Mouse (Mus musculus): ENCODE data around the gene Tmem44. TPM values are rescaled to one million over a fixed set of nuclear protein-coding genes. Genes with fewer than 3 reads are reported as not detected.

Gene Tmem44
- total RNA-seq, 2 experiments from 2014 or later, result 69.9 to 74.0 TPM

DNA sequence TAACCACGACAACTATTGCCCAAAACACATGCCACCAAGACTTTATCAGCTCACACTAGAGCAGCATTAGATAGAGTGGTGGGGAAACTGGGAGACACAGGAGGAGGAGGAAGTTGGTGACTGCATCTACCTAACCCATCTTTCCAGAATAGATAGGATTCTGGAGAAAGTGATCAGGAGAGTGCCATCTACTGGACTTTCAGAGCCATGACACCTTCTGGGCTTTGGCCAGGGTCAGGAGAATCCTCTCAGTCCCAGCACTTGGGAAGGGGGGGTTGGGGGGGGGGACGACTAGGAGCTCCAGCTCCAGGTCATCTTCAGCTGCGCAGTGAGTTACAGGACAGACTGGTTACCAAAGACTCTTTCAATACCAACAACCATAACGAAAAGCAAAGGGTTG is 19.8 kb downstream of the Tmem44 start:
- peak; percentile 66 for TF ChIP-seq CTCF (IDR thresholded peaks at IDR 0.05)
- no peak for DNase-seq (ENCODE audit: extremely low spot score in 1 of 2, low spot score in 2 of 2)
- intact Hi-C loops (cut with DNase I), result no loop called here
- Histone ChIP-seq H3K4me3 (no peak overlapping the region), H3K27ac (no peak overlapping the region)

- TF ChIP-seq CTCF (IDR thresholded peaks at IDR 0.05), result no peak
- intact Hi-C loops (cut with DNase I), result no loop called here
- no peak overlapping the region for H3K4me3 ChIP-seq
- no peak overlapping the region for H3K27ac ChIP-seq
- DNase-seq (ENCODE audit: extremely low spot score in 1 of 2, low spot score in 2 of 2), result no peak
Observed at GRCm38 (mm10) chr16:30528386-30528785, 22.3 kb downstream of the Tmem44 start.

GRCm38 (mm10) chr16:30527889-30528288 is 22.8 kb downstream of the Tmem44 start:
- intact Hi-C loops (cut with DNase I), result no loop called here
- H3K27ac ChIP-seq, result no peak overlapping the region
- no peak for TF ChIP-seq CTCF (IDR thresholded peaks at IDR 0.05)
- no peak overlapping the region for H3K4me3 ChIP-seq
- no peak for DNase-seq (ENCODE audit: extremely low spot score in 1 of 2, low spot score in 2 of 2)

- H3K4me3 ChIP-seq, result no peak overlapping the region
- intact Hi-C loops (cut with DNase I), result no loop called here
- no peak for DNase-seq (ENCODE audit: extremely low spot score in 1 of 2, low spot score in 2 of 2)
- H3K27ac ChIP-seq, result no peak overlapping the region
- TF ChIP-seq CTCF (IDR thresholded peaks at IDR 0.05), result no peak
Observed at GRCm38 (mm10) chr16:30525756-30526155, 24.9 kb downstream of the Tmem44 start.

DNA sequence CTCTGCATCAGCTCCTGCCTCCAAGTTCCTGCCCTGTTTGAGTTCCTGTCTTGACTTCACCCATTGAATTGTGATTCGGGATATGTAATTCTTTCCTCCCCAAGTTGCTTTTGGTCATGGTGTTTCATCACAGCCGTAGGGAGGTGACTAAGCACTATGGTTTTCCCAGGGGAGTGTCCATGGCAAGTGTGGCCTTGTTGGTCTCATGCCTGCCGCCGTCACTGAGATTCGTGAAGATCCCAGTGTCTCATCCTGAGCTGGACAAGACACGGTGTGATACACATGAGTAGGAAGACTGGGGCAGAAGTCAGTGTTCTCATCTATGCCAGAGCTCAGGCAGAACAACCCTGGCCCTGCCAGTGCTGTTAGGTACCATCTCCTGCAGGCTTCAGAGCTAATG is 26.2 kb downstream of the Tmem44 start:
- no peak for TF ChIP-seq CTCF (IDR thresholded peaks at IDR 0.05)
- intact Hi-C loops (cut with DNase I), result no loop called here
- no peak overlapping the region for H3K4me3 ChIP-seq
- no peak for DNase-seq (ENCODE audit: extremely low spot score in 1 of 2, low spot score in 2 of 2)
- H3K27ac ChIP-seq, result no peak overlapping the region

DNA sequence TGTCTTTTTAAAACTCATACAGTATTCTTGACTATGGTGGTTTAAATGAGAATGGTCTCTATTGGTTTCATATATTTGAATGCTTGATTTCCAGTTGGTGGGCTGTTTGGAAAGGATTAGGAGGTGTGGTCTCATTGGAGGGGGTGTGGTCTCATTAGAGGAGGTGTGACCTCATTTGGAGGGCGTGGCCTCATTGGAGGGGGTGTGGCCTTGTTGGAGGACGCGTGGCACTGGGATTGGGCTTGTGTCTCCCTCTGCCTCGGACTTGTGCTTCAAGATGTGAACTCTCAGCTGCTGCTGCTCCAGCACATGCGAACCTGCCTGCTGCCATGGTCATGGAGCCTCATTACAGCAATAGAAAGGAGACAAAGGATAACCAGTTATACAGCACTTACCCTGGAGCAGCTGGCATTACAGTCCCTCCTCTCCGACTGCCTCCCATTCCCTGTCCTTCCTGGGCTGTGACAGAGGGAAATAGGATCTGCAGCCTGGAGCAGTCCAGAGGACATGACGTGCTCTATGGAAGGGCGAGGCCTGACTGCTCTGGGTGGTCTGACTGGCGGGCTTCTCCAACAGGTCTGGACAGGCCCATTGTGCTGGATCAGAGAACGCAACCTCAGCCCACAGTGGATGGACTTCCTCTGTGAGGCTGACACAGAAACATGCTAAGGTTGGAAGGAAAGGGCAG is 28.2 kb downstream of the Tmem44 start:
- no peak for DNase-seq (ENCODE audit: extremely low spot score in 1 of 2, low spot score in 2 of 2)
- Histone ChIP-seq H3K4me3 (no peak overlapping the region), H3K27ac (no peak overlapping the region)
- no peak for TF ChIP-seq CTCF (IDR thresholded peaks at IDR 0.05)
- intact Hi-C loops (cut with DNase I), result no loop called here

DNA sequence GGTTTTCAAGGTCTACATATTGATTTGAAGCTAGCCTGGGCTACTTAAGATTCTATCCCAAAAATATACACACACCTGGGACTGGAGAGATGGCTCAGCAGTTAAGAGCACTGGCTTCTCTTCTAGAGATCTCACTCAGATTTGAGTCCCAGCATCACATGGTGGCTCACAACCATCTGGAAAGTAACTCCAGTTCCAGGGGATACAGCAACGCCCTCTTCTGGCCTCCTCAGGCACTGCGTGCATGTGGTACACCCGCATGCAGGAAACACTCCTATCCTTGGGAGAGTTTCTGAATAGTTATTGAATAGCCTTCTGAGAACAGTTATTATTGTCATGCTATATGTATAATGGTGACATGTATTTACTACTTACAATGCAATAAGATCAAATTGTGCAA is 29.5 kb downstream of the Tmem44 start:
- peak; percentile 25 for TF ChIP-seq CTCF (IDR thresholded peaks at IDR 0.05)

GRCm38 (mm10) chr16:30520361-30520823 is 30.2 kb downstream of the Tmem44 start:
- peak; percentile 95 for TF ChIP-seq CTCF (IDR thresholded peaks at IDR 0.05)
- intact Hi-C loops (cut with DNase I), result no loop called here
- peak overlapping the region; percentile 50 for H3K27ac ChIP-seq
- peak; percentile 63 to 77 for DNase-seq (ENCODE audit: extremely low spot score in 1 of 2, low spot score in 2 of 2)
- peak overlapping the region; percentile 40 for H3K4me3 ChIP-seq

More for the DNA sequence above, 29.5 kb downstream of the Tmem44 start:
- intact Hi-C loops (cut with DNase I), result no loop called here
- Histone ChIP-seq H3K27ac (peak overlapping the region; percentile 45), H3K4me3 (no peak overlapping the region)
- no peak for DNase-seq (ENCODE audit: extremely low spot score in 1 of 2, low spot score in 2 of 2)

DNA sequence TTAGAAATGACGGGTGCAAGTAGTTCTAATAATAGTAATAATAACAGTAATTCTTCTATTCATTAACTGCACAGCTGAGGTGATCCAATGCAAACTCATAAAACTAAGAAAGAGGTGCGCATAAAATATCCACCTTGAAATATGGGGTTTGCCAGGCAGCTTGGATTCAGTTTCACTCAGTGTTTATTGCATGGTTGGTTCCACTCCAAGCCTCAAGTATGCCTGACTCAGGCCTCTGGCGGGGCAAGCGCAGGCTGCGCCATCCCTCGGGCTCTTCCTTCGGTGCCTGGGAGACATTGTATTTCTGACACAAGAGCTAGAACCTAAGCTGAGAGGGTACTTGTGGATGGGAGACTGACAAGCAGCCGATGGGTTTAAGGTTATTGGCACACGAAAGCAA is 32.0 kb downstream of the Tmem44 start:
- H3K4me3 ChIP-seq, result no peak overlapping the region
- intact Hi-C loops (cut with DNase I), result no loop called here
- TF ChIP-seq CTCF (IDR thresholded peaks at IDR 0.05), result no peak
- H3K27ac ChIP-seq, result no peak overlapping the region
- no peak for DNase-seq (ENCODE audit: extremely low spot score in 1 of 2, low spot score in 2 of 2)

DNA sequence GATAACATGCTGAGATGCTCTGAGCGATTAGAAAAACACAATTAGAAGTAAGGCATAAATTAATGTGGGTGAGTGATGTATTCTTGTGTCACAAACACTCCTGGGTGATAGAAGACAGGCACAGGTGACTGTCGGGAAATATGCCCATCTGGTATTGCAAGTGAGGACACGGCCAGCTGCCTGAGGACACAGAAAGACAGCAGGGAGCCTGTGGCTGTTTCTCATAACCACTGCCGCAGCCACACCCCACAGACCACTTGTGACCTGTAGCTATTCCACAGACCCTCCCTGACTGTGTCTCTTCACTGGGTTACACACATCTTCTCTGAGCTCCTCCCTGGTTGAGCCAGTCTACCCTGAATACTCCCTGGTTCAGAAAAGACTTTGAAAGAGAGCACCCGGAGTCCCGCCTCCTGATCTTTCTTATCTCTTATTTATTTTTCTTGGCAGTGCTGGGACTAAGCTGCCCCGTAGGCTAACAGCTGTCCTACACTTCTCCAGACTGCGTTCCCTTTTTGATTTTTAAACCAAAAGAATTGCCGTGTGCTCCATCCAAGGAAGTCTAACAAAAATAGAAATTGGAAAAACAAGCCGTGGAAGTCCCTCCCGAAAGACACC is 32.9 kb downstream of the Tmem44 start:
- intact Hi-C loops (cut with DNase I), result no loop called here
- H3K27ac ChIP-seq, result no peak overlapping the region
- TF ChIP-seq CTCF (IDR thresholded peaks at IDR 0.05), result no peak
- no peak for DNase-seq (ENCODE audit: extremely low spot score in 1 of 2, low spot score in 2 of 2)
- no peak overlapping the region for H3K4me3 ChIP-seq

DNA sequence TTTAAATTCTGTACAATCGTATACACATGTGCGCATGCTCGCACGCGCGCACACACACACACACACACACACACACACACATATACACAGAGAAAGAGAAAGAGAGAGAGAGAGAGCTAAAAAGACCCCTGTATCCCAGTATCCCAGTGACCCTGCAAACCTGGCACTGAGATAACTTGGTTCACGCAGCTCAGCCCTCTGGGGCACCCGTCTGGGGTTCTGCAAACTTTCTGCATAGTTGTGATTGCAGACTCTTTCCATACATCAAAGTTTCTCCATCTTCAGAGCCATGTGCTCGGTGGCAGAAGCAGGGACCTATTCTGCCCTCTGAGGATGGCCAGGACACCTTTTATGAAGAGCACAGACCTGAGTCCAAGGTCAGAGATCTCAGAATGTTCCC is 33.6 kb downstream of the Tmem44 start:
- no peak for TF ChIP-seq CTCF (IDR thresholded peaks at IDR 0.05)
- DNase-seq (ENCODE audit: extremely low spot score in 1 of 2, low spot score in 2 of 2), result no peak
- intact Hi-C loops (cut with DNase I), result no loop called here
- H3K27ac ChIP-seq, result no peak overlapping the region
- no peak overlapping the region for H3K4me3 ChIP-seq

GRCm38 (mm10) chr16:30515418-30515817 is 35.2 kb downstream of the Tmem44 start:
- intact Hi-C loops (cut with DNase I), result no loop called here
- DNase-seq (ENCODE audit: extremely low spot score in 1 of 2, low spot score in 2 of 2), result no peak
- peak; percentile 51 for TF ChIP-seq CTCF (IDR thresholded peaks at IDR 0.05)
- Histone ChIP-seq H3K4me3 (no peak overlapping the region), H3K27ac (no peak overlapping the region)
